Mouse (Mus musculus) gastrocnemius, postnatal 10 days (tissue): ENCODE measurements at regions not wholly inside any gene's neighbourhood (a gene's known extent, or its start where the extent isn't known, plus 50 kb on each side); places are given as distances from the start of the nearest gene placed in this dataset.

Experiments used
- DNase-seq: peaks from one replicate; pipeline ENCODE4 v3.0.0; 2021; ENCODE audit warnings: mixed read lengths

DNA sequence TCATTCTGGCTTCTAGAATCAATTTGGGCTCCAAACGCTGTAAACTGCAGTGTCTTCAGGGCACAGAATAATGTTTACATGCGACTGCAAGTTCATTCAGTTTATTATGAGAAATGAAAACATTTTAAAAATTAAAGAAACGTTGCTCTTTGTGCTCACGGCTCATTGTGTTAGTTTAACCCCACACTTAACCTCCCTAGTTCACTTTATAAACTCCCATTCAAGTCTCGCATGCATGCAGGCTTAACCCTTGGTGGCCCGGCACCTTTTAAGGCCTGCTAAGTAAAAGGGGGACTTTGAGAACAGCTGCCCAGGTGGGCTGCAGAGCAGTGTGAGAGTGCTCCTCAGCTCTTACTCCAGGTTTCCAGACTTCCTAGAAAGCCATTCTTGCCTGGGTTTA is 218.3 kb upstream of the Mgmt start:
- no peak for DNase-seq

DNA sequence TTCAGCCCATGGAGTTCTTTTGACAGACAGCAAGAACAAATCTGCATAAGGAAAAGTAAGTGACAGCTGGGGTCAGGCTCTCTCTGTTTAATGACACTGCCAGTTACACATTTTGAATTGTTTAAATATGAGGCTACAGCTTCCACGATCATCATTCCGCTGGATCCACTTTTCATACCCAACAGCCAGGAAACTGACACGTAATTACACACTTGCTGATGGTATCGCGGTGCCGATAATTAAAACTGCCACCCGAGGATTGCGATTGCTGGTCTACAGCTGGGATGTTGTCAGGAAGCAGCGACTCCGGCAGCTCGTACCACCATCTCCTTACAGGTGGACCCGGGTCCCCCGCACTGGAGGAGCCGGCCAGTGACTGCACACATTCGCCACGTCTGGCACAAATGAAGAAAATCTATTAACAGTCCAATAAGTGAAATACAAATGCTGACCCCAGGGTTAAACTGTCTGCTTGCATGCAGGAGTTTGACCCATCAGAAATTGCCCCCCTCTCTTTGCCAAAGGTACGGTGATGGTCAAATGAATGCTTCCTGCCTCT is 217.3 kb upstream of the Mgmt start:
- no peak for DNase-seq

DNA sequence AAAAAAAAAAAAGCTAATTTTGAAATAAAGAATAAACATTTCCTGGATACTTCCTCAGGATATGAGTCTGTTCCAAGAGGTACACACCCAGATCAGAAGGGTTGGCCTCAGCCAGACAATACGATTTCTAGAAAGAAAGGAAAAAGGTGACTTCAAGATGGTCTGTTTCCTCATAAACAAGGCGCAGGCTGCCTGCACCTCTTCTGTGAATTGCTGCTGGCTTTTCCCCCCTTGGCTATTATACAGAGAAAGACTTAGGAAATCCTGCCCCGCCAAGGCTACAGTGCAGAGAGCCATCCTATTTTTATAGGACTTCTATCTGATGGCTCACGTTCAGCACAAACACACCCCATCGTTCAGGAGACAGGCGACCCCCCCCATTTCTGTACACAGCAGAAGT is 204.8 kb upstream of the Mgmt start:
- DNase-seq = no peak

DNA sequence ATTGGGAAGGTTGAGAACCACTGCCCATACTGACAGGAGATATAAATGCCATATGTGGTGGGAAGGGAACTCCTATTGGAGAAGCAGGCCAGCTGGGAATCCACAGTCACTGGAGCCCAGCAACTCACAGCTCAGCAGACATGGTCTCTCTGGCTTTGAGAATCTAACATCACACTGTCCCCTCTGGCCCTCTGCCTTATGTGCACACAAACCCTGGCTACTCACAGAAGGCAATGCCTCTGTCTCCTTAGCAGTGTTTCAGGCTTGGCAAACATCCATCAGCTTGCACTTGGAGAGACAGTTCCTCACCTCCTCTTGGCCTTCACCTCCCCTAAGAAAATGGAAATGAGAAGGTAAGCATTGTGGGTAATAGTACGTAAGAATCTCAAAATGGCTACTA is 188.2 kb upstream of the Mgmt start:
- DNase-seq = no peak

DNA sequence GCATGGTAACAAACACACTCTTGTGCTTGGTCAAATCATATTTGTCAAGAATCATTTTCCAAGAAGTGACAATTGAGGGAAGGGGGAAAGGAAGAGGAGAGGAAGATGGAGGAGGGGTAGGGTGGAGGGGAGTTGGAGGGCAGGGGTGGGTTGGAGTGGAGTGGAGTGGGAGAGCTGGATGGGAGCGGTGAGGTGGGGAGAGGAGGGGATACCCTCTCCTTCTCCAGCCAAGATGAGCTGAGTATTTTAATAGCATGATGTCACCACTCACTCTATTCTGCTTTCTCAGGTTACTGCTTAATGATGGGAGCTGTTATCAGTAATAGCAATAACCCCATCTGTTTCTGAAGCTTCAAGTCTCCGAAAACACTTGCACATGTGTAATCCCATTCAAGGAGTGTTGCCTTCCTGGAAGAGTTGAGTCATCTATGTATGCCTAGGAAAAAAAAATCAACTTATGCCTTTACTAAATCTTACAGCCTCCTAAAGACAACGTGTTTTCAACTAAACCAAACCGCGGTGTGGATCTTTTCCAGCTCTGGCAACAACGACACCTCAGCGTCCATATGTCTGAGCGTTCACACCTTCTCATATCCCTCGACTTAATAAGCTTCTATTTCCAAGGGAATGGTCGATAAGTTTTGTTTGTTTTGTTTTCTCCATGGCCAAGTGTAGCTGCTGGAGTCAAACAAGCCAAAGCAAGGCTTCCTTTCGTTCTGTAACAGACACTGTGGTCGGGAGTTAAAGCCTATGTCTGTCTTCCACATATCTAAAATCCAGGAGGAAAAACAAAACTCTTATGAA is 187.0 kb upstream of the Mgmt start:
- DNase-seq = no peak

DNA sequence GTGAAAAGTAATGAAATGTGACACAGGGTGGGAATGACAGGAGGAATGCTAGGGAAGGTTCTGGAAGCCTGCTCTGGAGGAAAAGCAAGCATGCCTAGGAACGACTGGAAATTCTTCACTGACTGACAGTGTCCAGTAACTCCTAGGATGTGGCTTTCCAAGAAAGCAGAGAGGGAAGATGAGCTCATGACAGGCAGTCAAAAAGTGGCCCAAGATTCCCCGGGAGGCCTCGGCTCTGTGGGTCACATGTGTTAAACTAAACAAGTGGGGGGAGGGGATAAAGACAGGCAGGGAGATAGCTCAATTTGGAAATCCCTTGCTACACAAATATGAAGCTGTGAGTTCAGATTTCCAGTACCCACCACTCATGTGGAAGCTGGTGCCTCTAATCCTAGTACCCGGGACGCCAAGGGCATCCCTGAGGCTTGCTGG is 186.4 kb upstream of the Mgmt start:
- DNase-seq = no peak

DNA sequence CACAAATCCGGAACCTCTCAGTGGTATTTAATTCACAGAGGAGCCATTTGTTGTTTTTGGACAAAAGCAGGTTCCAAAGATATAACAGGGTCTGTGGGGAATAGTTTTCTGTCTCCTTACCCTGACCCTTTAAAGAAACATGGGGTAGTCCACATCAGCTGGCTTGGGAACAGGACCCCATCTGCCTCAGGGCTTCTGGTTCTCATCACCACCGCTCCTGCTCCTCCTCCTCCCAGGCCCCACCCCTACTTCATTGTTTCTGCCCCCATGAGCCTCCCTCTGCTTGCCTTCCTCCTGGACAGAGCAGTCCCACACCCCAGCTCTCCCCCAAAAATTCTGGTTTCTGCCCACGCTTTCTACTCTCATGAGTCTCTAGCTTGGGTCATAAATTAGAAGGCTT is 183.8 kb upstream of the Mgmt start:
- DNase-seq = no peak

DNA sequence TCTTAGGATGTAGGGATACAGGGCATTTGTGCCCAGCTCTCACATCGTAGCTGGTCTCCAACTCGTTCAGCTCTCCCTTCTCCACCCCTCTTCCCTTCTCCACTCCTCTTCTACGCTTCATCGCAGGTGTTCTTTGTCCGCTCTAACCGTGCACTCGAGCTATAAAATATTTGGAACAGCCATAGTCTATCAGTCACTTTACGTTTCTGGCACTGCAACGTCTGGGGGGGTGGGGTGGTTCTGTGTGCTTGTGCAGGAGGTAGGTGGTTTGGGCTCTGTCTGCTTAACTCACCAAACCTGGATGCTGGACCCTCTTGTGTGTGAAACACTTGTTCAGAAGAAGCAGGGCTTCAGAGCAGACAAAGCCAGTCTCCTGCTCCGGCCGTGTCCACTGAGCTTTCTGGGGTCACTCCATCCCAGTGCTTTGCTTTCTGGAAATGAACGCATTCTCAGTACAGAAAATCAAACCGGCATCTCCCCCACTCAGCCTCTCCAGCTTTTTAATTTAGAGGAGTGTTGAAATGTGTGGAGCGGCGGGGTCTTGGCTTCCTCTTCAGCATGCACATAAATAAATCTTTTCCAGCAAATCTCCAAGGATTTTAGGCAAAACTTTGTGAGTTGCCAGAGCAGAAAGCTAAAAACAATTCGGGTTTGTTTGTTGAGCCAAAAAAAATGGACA is 181.3 kb upstream of the Mgmt start:
- no peak for DNase-seq

DNA sequence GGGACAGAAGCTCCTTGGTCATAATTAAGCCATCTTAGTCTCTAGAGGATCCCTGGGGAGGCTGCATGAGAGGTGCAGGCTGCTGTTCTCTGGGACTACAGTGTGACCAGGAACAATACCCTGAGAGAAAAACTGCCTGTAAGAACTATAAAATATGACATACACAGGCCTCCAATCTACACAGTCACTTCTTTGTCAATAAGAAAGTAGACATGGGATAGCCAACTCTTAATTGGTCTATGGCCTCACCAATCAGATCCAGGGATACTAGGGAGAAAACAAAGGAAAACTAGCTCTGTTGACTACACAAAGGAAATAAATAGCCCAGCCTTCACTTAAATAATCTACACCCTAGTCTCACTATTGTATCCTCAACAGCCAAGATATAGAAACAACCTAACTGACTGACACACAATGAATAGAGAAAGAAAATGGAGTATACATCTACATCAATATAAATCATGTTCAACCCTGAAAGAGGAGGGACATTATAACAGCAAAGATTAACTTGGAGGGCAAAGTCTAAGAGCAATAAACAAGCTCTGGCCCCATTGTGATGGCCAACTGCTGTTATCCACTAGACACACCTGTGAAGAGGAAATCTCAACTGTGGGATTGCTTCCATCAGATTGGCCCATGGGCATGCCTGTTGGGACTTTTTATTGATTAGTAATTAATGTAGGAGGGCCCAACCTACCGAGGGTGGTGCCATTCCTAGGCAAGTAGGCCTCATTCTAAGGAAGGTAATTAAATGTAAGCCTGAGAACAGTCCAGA is 166.6 kb upstream of the Mgmt start:
- DNase-seq = no peak

DNA sequence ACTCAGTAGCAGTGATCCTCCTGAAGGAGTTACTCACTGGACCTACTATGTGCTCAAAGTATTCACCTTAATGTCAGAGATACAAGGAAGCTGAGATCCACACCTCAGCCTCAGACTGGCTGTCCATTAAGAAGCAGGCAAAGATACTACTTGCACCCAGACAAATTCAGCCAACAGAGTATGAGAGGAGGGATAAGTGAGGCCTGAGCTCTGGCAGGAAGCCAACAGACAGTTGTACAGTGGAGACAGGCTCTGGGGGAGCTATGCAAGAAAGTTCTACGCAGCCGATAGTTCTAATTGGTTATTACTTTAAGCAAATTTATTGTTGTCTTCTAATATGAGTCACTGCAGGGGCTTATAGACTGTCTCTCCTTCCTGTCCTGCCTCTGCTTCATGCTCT is 152.2 kb upstream of the Mgmt start:
- no peak for DNase-seq

DNA sequence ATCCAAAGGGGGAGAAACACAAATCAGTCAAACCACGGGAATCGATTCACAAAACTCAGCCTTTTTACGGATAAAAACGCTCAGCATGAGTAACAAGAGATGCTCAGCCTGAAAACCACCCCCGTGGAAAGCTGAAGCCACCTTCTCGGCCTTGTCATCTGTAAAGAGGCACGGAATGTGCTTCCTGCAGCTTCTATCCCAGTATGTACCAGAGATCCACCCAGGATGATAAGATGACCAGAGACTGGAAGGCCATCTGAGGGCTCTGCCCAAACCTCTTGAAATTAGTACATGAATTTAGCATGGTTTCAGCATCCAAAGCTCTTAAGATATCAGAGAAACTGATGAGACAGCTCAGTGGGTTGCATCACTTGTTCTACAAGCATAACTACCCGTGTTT is 149.0 kb upstream of the Mgmt start:
- DNase-seq = no peak

DNA sequence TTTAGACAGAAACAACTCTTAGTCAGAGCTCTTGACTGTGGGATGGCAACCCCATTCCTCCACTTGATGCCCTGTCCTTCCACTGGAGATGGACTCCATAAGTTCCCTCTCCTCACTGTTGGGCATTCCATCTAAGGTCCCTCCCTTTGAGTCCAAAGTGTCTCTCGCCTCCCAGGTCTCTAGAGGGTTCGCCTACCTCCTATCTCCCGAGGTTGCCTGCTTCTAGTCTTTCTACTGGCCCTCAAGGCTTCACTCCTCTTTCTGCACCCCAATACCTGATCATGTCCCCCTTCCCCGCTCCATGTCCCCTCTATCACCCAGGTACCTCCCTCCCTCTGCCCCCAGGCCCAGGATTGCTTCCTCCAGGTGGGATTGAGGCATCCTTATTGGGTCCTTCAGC is 142.9 kb upstream of the Mgmt start:
- DNase-seq = no peak

DNA sequence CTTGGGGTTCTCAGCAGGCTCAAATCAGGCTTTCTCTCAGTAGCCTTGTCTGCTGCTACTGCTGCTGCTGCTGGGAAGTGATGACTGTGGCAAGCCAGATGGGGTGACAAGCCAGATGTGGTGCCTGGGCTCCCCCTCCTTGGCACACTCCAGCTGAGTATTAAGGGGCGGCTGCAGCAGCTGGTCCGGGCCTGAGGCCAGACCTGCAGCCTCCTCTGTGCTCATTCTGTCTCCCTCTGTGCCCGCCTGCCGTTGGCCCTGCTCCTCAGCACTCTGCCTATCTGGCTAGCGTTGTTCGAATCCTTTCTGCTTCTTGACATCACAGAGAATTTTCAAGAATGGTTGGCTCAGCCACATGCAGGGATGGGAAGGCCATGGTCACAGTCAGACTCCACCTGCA is 139.6 kb upstream of the Mgmt start:
- DNase-seq = no peak

DNA sequence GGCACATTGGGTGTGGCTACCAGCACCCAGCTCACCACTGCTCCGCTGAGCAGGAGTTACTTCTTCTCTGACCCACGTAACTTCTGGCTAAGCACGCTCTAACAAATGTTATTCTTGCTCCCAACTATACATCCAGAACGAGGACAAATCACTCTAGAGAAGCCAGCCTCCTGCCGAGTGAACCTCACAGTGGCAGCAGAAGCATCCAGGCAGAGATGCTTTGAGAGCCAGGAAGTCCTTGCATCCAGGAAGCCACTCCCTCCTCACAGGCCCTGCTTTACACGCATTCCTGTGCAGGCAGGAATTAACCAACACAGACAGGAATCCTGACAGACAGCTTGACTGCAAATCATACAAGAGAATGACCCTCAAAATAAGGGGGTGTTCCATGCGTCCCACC is 129.4 kb upstream of the Mgmt start:
- no peak for DNase-seq

DNA sequence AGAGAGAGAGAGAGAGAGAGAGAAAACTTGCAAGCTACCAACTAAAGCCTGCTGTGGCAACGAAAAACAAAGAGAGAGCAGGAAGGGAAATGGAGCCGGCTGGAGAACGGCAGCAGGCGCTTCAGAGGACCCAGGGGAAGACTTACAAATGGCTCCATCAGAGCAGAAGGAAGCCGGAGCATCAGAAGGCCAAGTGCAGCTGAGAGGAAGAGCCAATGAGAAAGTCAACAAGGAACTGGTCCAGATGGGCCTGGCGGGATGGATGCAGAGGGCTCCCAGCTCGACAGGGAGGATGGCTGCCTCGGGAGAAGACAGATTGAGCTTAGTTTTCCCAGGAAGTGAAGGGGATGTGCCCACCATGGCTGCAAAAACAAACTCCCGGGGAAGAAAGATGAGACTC is 127.2 kb upstream of the Mgmt start:
- DNase-seq = no peak

DNA sequence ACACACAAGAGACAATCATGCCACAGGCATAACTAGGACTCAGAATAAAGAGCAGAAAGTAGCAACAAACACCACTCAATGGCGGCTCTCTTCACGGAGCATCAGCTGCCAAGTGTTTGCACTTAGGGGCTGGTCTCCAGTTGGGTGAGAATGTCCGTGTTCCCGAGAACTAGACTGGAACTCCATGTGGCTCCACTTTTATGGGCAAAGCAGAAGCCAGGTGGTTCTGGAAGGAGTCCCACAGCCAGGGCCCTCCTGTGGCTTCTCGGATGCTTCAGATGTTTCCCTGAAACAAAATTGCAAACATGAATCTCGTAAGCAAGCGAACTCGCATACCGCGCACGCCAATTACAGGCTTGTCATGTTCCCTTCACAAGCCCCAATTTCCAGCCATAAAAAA is 113.7 kb upstream of the Mgmt start:
- DNase-seq = no peak

DNA sequence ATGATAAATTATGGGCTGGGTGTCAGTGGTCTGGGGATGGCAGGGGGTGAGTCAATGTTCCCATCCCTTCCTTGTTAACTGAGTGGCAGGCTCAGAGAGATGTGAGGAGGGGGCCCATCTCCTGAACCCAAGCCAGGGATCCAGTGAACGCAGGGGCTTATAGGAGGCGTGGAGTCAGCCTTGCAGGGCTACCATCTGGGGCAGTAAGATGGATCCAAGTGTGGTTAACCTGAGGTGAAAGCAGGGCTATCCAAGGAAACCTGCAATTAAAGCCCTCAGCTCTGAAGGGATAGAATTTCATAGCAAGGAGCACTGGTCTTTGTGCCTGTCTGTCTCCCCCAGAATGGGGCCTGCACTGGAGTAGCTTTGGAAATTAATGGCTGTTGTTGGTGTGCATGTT is 103.3 kb upstream of the Mgmt start:
- DNase-seq = no peak

DNA sequence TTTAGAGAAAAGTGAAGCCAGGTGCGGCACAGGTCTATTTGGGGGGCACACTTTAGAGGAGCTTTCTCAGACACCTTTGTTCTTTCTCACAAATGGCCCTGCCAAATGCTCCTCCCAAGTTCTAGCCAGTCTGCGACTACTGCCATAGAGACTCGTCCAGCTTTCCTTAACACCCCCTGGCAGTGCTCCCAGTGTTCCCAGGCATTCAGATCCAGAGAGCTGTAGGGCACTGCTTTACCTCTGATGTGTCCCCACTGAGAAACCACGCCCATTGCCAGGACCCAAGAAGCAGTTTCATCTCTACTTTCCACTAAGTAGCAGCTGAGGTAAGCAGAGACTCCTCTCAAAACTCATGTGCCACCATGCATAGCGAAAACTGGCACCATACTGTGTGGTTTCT is 102.3 kb upstream of the Mgmt start:
- DNase-seq = no peak

DNA sequence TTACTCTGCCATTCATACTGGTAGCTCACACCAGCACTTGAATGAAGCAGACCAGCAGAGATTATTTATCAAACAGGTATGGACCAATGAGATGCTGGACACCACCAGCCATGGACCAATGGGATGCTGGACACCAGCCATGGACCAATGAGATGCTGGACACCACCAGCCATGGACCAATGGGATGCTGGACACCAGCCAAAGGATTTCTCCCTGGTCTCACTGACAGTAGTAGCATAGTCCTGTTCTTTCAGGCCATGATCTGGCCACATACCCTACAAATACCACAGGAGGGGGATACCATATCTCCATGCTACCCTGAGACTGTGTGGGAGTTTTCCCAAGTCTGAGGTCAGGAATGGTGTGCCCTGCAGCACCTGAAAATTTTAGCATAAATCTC is 98.0 kb upstream of the Mgmt start:
- no peak for DNase-seq

DNA sequence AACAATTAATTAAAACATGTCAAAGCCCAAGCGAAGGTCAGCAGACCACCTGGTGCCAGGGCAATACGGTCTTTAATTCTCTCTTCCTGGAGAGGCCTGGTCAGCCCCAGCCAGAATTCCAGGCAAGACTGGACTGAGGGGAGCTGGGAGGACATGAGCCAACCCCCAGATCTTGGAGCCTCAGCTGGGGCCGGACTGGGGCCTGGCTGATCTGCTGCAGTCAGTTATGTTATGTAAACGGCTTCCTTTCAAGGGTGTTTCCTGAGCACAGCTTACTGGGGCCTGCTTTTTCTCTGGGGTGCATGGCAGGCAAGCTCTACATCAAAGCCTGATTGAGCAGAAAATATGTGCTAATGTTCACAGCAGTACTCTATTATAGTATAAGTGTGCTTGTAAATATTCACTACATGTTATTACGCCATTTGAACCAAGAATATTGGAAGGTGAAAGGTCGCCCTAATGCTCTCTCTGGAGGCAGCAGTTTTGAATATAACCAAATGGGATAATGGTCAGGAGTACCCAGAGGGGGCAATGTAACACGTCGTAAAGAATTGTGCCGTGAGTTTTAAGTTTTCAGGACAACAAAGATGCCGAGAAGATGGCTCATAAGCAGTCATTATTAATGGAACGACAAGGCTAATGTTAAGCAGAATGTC is 96.5 kb upstream of the Mgmt start:
- no peak for DNase-seq

DNA sequence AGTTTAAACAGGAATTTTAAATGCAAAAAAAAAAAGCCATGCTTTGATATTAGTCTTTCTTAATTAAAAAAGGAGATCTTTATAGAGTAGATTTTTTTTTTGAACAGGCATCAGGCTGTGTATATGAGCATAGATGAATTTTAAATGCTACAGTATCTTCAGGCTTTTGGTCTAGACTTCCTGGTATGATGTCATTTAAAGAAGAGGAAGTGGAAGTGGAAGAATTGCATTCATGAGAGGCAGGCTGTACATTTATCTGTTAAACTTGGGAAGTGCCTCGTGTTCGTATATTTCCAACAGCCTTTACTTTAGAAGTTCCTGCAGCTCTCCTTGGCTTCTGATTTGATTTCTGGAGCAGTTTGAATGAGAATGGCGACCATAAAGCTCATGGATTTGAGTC is 95.8 kb upstream of the Mgmt start:
- DNase-seq = no peak

DNA sequence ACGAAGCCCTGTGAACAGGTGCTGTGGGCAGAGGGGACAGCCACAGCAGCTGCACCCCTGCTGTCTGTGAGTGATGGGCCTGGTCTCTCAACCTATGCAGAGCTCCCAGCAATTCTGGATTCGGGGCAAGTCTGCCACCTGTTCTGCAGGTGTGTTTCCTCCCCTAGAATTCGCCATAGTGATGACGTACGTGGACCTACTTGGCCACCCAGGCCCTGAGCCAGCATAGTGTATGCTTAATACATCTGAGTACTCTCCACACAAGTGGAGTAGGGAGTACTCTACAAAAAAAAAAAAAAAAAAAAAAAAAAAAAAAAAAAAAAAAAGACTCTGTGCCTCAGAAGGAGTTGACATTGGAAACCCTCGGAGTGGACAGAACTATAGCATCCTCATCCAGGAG is 87.3 kb upstream of the Mgmt start:
- no peak for DNase-seq

DNA sequence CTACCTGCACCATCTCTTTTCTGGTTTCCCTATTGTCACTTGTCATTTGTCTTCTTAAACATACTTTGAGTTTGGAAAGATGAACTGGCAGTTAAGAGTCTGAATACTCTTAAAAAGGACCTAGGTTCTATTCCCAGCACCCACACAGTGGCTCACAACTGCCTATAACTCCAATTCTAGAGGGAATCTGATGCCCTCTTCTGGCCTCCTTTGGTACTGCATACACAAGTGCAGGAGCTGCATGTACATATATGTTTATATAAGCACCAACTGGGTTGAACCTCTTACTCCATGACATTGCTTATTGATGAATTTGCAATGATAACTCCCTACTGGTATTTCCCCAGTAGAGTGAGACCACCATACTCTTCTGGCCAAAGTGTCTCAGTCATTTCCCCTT is 86.4 kb upstream of the Mgmt start:
- no peak for DNase-seq
